Mouse (Mus musculus) lung, adult 2 months (tissue): ENCODE data around the gene Prss50.

Source experiments
- CTCF ChIP-seq: fragments of 200-500 bp; IDR thresholded peaks from 2 replicates; pipeline ENCODE4 v1.5.1; 2011; ENCODE audit warnings: mild to moderate bottlenecking, low read length, control low read depth; ENCODE audit not compliant: insufficient read depth
- POLR2A ChIP-seq: fragments of 200-500 bp; IDR thresholded peaks from 2 replicates; pipeline ENCODE4 v1.6.1; 2011; ENCODE audit warnings: low read depth, mild to moderate bottlenecking, control low read depth, low read length, borderline replicate concordance; ENCODE audit errors: extremely low read depth

DNA sequence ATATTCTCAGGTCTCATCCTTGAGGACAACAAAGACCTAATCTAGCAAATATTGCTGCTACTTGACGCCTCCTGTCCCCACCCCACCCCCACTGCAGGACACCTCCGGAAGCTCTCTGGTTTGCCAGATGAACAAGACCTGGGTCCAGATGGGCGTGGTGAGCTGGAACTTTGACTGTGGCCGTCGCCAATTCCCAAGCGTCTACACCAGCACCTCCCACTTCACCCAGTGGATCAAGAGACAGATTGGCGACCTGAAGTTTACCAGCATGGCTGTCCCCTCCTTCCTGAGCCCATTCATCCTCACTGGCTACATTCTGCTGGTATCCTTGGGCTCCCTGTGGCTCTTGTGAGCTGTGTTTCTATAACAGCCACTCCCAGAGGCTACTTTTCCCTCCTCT, 1.9 kb upstream of the Prss50 start:
- no peak for TF ChIP-seq CTCF
- no peak for TF ChIP-seq POLR2A
